Mouse (Mus musculus): ENCODE results near the gene Pde4b.

GRCm38 (mm10) chr4:102480830-102481484 is 393.6 kb downstream of the Pde4b start:
- TF ChIP-seq CTCF (IDR thresholded peaks at IDR 0.05; ENCODE audit: low read depth, low read length) (no peak), GATA1 (IDR thresholded peaks at IDR 0.05; ENCODE audit: borderline replicate concordance, low read length) (no peak)
